Mouse (Mus musculus) megakaryocyte-erythroid progenitor cell, adult 5-6 weeks (primary cell): ENCODE results near the gene M6pr. TPM values are rescaled to one million over a fixed set of nuclear protein-coding genes. Genes with fewer than 3 reads are reported as not detected.

Source experiments
- ATAC-seq: replicated peaks from 2 replicates; pipeline ENCODE4 v1.8.0; 2016; ENCODE audit warnings: mild to moderate bottlenecking, inconsistent platforms; ENCODE audit not compliant: severe bottlenecking, poor library complexity, low FRiP score, low TSS enrichment
- total RNA-seq, 2 experiments: library from RNA; stranded (forward) in 1 of 2; stranded (reverse) in 1 of 2; fragments of 200-1000, 215-1000 nt in 1 of 2; fragments of >200 nt in 1 of 2; fragmentation: Nextera tagmentation in 1 of 2; gene quantifications; 2 replicates each; pipeline ENCODE4 v1.2.3; 2014 to 2017

M6pr gene
- total RNA-seq, 2 experiments from 2014 or later = 166 to 303 TPM

DNA sequence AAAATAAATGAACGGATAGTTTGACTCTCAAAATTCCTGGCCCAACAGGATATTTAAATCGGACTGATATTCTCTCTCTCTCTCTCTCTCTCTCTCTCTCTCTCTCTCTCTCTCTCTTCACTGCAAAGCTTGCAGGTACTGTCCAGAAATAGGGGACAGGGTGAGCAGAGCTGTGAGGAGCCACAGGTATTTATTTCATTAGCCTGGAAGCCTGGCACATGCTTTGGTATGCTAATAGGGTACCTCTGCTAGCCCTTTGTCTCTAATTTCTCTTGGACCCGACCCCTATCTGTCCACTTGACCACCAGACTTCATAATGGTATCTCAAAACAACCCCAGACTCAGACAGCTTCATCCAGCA, 11.6 kb upstream of the M6pr start:
- no peak for ATAC-seq

DNA sequence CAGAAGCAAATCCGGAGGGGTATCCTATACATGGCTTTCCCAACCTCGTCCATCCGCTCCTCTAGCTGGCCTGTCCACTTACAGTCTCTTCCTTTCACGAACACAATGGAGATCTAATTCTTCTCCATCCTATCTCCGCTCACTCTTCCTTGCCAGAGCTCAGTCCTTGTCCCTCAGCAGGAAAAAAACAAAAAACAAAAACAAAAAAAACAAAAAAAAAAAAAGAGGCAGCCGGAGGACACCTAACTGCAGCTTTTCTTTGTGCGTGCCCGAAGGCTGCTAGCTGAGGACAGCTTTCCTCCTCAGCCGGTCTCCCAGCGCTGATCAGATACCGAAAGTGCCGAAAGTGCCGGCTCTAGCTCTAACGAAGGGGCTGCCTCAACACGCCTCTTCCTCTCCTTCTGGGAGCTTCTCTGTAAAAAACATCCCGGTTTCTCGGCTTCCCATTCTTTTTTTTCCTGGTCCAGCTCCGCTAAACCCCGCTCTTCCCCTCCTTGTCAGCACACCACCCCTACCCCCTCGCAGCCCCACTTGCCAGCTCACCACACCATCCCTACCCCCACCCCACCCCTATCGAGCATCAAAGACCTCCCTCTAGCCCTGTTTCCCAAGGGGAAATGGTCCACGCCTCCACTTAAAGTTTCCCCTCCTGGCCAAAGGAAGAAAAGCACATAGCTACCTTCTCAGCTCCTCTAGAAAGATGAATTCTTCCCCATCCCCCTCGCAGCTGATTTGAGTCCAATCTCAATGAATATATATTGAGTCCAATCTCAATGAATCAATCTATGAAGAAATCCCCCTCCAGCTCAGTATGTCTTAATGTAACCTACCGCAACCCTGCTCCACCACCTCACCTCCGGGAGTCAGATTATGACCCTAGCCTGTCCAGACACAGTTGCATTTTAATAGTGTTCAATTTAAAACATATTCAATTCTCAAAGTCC, 11.0 kb upstream of the M6pr start:
- ATAC-seq = peak; percentile 72

DNA sequence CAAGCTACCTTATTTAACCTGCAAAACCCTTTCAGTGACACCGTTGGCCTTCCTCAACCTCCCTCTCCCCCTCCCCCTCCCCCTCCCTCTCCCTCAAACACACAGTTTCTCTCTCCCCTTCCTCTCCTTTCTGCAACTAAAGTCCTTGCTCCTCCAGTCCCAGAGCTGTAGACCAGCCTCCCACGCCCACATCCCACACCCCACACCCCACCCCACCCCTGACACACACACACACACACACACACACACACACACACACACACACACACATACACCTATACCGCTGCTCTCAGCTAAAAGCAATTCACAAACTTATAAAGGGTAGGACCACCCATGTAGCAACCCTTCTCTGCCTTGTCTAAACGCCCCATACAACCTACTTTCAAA, 10.3 kb upstream of the M6pr start:
- no peak for ATAC-seq

DNA sequence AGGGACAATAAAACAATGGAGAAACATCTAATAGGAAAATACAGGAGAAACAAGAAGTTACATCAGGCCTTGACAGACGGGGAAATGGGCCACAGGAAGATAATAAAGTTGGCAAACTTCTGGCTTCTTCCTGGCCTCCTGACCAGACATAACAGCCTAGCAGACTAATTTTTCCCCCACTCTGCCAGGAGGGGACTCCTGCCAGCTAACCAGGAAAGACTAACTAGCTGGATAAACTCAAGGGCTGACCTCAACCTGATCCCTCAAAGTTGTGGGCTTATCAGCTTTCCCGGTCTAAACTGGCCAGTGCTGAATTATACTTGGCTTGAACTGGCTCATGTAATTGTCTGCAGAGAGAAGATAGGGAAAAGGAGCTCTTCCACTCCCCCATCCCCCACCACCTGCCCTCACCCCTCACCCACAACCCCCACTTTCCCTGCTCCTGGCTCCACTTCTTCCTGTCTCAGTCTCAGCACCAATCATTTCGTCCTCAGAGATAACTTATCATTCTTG, 8.8 kb upstream of the M6pr start:
- ATAC-seq = peak; percentile 11; the same call in 1 of the 2 replicates

DNA sequence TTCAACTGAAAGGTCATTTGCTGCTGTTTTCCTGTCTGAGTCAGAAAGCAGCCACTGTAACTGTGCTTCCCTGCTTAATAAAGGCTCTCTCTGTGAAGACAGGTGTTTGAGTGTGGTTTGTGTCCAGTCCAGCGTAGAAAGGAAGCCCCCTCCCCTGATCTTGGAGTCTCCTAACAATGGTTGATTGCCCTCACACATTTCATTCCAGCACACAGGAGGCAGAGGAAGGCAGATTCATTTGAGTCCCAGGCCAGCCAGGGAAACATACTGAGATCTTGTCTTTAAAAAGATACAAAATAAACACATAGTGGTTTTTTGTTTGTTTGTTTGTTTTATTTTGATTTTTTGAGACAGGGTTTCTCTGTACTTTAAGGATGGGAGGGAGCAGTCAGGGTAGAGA, 6.4 kb upstream of the M6pr start:
- ATAC-seq = no peak

DNA sequence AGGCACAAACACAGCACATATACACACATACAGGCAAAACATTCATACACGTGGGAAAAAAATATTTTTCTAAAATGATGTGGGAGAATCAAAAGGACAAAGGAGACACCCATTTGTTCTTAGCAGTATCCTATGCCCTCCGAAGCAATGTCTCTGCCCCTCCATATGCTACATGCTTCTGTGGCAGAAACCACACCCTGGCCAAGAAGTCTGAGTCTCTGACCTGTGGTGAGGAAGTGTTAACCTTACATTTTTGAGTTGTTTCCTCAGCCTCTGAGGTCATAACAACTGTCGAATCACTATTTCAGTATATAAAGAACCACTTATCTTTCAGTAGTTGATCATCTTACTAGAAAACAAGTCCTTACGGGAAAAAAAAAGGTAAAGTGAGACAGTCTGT, 5.9 kb upstream of the M6pr start:
- no peak for ATAC-seq

DNA sequence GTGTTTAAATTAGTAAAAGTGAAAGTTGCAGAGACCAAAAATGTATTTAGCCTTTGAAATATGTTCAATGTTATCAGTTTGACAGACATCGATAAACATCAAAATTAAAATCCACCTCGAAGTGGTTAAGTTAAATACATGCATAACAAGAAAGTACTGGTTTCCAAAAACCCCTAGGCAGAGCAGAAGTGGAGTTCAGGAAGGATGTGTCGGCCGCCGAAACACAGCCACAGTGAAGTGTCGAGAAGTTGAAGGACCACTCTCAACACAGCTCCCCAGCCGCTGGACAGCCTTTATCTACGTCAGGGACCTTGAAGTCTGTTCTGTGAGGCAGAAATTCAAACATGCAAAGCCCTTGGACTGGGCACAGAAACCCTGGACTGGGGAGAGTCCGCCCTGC, 5.0 kb upstream of the M6pr start:
- no peak for ATAC-seq

DNA sequence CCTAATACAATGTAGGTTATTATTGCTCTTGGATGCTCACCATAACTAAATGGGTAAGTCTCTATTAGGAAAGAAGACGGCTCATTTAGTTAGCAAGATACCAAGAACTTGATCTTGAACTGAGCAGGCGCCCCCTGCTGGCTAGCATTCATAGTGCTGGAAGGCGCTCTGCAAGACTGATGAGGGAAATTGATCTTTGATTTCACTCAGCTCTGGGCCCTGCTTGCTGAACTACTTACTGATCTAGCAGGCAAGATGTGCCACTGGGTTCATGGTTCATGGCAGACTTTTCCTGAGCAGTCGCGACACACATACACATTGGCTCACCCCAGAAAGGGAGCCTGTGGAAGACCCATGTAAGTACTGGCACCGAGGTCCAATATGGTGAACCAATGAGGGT, 4.2 kb upstream of the M6pr start:
- peak; percentile 25; the same call in 1 of the 2 replicates for ATAC-seq

DNA sequence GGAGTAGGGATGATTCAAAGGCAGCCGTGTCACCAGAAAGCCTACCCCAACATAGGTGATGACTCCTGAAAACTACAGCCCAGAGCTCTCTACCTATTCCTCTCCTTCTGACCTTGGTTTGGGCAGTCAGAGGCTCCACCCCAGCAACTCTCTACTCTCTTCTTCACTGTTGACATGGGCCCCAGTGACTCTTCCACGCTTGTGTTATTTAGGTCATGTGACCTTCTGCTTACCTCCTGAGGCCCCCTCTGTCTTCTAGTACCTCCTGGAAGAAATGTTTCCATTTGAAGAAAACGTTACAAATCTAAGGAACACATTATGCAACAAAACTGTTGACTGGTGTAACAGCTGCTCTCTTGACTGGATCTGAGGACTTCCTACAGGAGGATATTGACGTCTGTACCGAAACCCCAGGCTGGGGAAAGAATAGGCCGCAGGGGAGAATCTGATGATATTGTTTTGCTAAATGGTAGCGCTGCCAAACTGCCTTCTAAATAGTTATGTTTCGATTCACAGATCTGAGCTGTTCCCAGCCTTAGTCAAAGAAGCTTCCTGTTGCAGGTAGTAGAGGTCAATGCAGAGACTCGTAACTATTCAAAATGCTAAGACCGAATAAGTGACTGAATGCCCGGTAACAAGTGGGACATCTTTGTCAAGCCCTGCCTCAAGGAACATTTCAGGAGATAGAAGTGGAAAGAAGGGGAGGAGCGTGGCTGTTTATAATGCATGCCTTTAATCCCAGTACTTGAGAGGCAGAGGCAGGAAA, 3.5 kb upstream of the M6pr start:
- ATAC-seq = no peak

DNA sequence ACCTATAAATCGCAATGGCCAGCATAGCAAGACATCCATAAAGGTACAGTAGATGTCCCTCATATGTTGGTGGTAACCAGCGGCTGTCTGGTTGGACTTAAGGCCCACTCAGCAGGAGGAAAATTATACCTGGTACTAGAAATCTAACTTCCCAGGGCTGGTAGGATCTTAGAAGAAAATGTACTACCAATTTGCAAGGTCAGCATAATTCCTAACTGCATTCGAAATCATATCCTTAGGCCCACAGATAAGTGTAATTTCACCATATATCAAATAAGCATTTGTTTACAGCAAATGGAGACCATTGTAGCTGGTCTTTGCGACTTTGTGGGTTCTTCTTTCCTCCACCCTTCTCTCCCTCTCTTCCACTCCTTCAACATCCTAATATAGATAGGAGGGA, 1.8 kb upstream of the M6pr start:
- no peak for ATAC-seq

DNA sequence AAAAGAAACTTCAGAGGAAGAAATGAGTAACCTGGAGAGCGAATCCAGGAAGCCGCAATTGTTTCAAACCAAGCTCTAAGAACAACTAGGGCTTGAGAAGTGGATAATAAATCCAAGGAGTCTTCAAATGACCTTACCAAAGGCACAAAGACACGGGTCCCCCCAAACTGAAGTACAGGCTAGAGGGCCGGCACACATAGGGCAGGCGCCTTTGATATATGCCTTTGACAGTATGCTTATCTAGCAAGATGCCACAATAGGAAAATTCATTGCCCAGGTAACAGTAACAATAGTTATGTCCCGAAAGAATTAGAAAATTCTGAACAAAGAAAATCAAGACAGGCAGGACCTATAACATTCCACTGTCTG, 400 bp upstream of the M6pr start:
- no peak for ATAC-seq

DNA sequence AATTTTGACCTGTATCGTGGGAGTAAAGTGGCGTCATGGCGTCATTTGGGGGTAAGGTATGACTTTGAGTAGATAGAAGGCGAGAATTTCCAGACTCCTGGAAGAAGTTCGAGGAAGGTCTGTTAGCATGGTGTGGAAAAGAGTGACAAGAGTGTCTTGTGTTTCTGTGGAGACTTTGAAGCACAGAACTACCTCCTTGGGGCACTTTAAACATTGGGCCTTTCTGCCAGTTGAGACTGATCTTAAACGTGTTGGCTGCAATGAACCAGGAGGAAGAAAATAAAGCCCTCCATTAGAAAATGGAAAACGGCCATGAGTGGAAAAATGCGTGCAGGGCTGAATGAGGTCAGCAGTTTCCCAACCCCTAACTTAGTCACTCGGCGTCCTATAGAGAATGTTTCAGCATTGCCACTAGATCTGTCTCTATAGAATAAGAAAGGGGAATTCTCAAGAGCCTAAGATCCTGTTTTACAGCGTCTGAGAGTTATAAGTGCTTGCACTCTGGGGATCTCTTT, 983 bp downstream of the M6pr start:
- 0 out of 2 replicates have a peak, but pooled peaks have one; percentile 4 for ATAC-seq

DNA sequence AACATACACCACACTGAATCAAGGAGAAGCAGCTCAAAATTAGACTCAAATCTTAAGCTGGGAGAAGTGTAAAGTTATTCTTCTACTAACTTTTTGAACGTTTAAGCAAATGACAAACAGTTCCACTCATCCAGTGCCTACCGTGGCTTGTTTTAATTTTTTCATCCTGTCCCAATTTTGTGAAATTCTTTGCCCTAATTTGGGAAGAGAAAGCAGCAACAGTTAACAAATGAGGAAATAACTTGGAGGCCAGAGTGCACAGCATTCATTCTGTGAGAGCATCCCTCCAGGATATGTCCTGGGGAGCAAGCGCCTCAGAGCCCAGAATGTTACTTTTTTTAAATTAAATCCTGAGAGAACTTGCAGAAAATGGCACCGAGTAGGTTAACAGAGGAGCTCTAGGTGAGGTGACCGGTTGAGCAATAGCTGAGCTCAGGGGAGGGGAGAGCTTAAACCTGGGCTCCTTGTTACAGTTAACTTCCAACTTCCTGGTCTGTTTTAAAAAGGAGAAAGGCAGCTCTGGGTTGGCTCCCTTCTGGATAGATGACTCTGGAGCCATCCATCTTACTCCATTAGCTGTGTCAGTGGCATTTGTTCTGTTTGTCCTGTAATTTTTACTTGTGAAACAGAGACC, 1.8 kb downstream of the M6pr start:
- no peak for ATAC-seq

DNA sequence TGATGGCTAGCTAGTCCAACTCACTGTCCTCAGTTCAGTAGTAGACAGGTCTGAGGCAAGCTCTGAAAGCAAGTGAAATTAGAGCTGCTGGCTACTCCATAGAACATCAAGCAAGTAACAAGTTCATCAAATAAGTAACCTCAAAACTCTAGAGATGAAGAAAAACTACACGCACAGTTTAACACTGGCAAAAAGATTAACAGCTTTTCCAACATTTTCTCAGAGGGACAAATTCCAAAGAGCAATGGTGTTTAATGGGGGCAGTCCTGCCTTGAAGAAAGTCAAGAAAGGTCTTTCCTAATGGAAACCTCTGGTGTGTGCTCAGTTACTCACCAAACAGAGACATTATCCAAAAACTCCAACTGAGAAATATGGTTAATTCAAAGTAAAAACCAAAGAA, 10.2 kb downstream of the M6pr start:
- no peak for ATAC-seq

DNA sequence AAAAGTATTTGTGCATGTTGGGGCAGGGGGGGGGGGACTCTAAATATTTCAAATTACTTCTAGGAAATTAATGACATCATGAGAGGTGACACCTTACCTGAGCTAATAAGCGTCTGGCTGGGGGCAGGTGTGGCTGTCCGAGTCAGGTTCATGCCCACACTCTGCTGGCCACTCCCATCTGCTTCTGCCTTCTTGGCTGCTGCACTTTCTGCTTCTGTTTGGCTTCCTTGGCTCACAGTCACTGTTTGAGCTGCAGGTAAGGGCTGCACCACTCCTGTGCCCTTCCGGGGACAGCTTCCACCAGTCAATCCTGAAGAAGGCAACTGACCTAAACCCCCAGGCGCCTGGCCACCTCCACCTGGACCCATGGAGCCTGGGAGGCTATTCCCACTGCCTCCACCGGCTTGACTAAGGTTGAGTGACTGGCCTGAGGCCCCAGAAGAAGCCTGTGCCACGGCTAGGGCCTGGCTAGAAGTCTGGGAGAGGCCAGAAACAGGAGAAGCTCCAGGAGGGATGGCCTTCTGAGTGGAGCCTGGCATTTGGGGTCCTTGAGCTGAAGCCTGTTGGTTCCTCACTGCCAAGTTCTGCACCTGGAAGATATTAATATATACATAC, 16.9 kb downstream of the M6pr start:
- no peak for ATAC-seq

DNA sequence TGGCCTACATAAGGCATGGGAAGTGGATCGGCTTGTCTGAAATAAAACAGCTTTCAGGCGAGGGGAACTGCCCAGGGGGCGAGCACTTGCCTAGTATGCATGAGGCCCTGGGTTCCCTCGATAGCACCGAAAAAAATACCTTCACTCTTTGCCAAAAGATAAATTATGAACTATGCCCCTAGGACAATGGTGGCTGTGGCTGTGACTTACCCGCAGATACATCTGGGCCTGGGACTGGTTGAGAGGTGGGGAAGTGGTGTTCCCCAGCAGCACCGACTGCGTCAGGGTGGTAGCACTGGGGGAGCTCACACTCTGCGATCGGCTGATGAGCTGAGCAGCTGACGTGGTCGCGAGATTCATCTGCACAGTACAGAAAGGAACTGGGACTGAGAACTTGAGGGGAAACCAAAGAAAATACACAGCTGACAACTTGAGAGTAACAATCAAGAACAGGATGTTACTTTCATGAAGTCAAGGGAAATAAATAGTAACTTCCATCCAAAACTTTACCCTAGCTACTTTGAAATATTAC, 24.6 kb downstream of the M6pr start:
- ATAC-seq = 0 out of 2 replicates have a peak, but pooled peaks have one; percentile 39

DNA sequence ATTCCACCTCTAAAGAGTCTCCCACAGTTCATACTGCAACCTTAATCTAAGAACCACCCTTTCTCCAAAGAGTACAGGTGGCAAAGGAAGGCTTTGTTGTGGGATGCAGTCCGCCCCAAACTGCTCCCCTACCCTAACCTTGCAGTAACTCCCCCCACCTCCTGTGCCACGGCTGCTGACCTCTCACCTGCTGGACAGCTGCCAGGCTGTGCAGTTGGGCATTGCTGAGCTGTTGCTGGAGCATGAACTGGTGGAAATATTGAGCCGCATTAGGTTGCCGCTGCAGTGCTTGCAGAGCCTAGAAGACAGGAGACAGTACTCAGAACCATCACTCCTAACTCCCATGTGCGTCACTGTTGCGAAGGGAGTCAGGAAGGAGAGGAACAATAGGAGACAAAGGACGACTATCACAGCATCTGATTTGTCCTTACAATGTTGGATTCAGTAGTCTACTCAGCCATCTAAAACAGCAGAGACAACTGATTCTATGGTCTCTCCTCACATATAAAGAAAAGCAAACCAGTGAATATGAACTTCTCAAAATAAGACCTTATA, 26.3 kb downstream of the M6pr start:
- ATAC-seq = no peak

DNA sequence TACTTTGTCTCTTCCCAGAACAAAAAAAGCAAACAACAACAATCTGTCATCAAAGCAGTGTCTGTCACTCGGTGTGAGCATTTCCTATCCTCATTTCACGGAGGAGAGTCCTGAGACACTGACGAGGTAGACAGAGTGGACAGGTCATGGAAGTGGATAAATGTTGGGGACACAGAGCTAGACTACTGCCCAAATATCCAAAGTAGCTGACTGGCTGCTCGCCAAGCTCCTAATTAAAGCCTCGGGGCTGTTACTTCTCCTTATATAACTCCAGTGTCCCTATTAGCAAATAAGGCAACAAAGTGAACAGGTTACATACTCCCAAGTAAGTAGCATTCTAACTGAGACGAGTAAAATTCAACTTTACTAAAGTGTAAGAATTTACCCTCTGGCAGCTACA, 29.0 kb downstream of the M6pr start:
- no peak for ATAC-seq

DNA sequence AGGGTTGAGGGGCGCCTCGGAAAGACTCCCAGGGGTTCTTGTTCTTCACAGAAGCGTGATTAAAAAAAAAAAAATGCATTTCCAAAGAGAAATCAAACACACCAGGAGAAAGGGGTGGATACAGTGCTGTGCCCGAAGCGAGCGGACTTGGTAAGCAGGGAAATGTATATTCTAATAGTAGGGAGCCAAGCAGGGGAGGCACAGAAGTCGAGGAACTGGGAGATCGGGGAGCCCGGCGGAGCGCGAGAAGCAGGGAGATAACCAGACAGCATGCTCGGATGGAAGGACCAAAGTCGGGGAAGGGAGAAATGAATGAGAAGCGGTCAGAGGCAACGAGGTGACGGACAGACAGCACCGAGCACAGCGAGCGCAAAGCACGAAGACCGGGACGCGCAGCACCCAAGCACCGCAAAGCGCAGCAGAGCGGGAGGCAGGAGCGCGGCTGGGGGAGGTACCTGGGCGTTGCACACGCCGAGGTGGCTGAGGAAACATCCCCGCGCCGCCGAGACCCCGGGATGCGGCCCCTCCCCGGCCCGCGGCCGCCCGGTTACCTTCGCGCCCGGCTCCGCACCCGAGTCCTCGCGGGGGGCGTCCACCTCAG, 30.6 kb downstream of the M6pr start:
- ATAC-seq = peak; percentile 87
